Mouse (Mus musculus) heart, adult 18-20 months (tissue): ENCODE data around the gene Apba2. TPM values are rescaled to one million over a fixed set of nuclear protein-coding genes. Genes with fewer than 3 reads are reported as not detected.

Experiments
- DNase-seq, 2 experiments: peaks; one replicate each; pipeline ENCODE4 v3.0.0; 2021 to 2022; ENCODE audit warnings: mixed read lengths in 1 of 2
- long read RNA-seq, 2 experiments: library from polyadenylated mRNA; stranded (forward); transcript quantifications; one replicate each; pipeline ENCODE4 v2.0.0; 2021
- total RNA-seq, 2 experiments: library from RNA; stranded (reverse); gene quantifications; 2 replicates each; pipeline ENCODE4 v1.2.3; 2021

Apba2 gene
- total RNA-seq = under 1 TPM; 0.35 to 0.59 TPM
- long read RNA-seq, experiment 1 = 0 reads
- long read RNA-seq, experiment 2 = 0 reads

- peak in 1 of 2 experiments; percentile 3 for DNase-seq
These were observed at the start of gene Apba2 for GRCm38 (mm10) chr7:64501536-64502270. TSS of gene Apba2 (plus strand) at chr7:64501706.

- DNase-seq = no peak
These were observed 49.6 kb upstream of the Apba2 start for GRCm38 (mm10) chr7:64451861-64452382.

GRCm38 (mm10) chr7:64452471-64453222, 48.9 kb upstream of the Apba2 start:
- no peak for DNase-seq

- DNase-seq = no peak
These were observed 45.3 kb upstream of the Apba2 start for GRCm38 (mm10) chr7:64456176-64456575.

- no peak for DNase-seq
These were observed 44.8 kb upstream of the Apba2 start for GRCm38 (mm10) chr7:64456676-64457075.

GRCm38 (mm10) chr7:64457811-64458210, 43.7 kb upstream of the Apba2 start:
- no peak for DNase-seq

- peak in 1 of 2 experiments; percentile 3 for DNase-seq
These were observed 4.1 kb upstream of the Apba2 start for GRCm38 (mm10) chr7:64497438-64497837.

GRCm38 (mm10) chr7:64502271-64503180, 1.0 kb downstream of the Apba2 start:
- peak in 1 of 2 experiments; percentile 1 for DNase-seq

- DNase-seq = peak in 1 of 2 experiments; percentile 1
These were observed 2.1 kb downstream of the Apba2 start for GRCm38 (mm10) chr7:64503641-64504040.

GRCm38 (mm10) chr7:64504691-64505231, 3.3 kb downstream of the Apba2 start:
- peak in 1 of 2 experiments; percentile 4 for DNase-seq

- peak in 1 of 2 experiments; percentile 0 for DNase-seq
These were observed 4.1 kb downstream of the Apba2 start for GRCm38 (mm10) chr7:64505571-64505970.

- DNase-seq = no peak
These were observed 7.3 kb downstream of the Apba2 start for GRCm38 (mm10) chr7:64508826-64509225.

- DNase-seq = no peak
These were observed 8.4 kb downstream of the Apba2 start for GRCm38 (mm10) chr7:64509911-64510310.

GRCm38 (mm10) chr7:64510526-64511210, 9.2 kb downstream of the Apba2 start:
- no peak for DNase-seq

GRCm38 (mm10) chr7:64513621-64514020, 12.1 kb downstream of the Apba2 start:
- no peak for DNase-seq

GRCm38 (mm10) chr7:64515280-64515679, 13.8 kb downstream of the Apba2 start:
- no peak for DNase-seq

- DNase-seq = no peak
These were observed 14.4 kb downstream of the Apba2 start for GRCm38 (mm10) chr7:64515891-64516290.

GRCm38 (mm10) chr7:64519091-64519490, 17.6 kb downstream of the Apba2 start:
- DNase-seq = no peak

GRCm38 (mm10) chr7:64519521-64519920, 18.0 kb downstream of the Apba2 start:
- DNase-seq = no peak

- no peak for DNase-seq
These were observed 20.3 kb downstream of the Apba2 start for GRCm38 (mm10) chr7:64521695-64522408.

GRCm38 (mm10) chr7:64522409-64522730, 20.9 kb downstream of the Apba2 start:
- no peak for DNase-seq
